Mouse (Mus musculus) heart, embryonic 15.5 days (tissue): ENCODE results near the gene Lig1. TPM values are rescaled to one million over a fixed set of nuclear protein-coding genes. Genes with fewer than 3 reads are reported as not detected.

Source experiments
- ATAC-seq: fragments of 200-750 bp; cut with Nextera tagmentation; replicated peaks from 2 replicates; pipeline ENCODE4 v1.8.0; 2017; ENCODE audit warnings: low read depth, moderate TSS enrichment; ENCODE audit not compliant: insufficient number of reproducible peaks, insufficient read depth, low FRiP score
- H3K27ac ChIP-seq: fragments of 300-500 bp; sonication (generic); 2 replicates; pipeline ENCODE4 v1.5.1; 2015; ENCODE audit warnings: mild to moderate bottlenecking, inconsistent platforms
- H3K27me3 ChIP-seq: fragments of 300-500 bp; sonication (generic); 2 replicates; pipeline ENCODE4 v1.6.1; 2015; ENCODE audit warnings: inconsistent platforms
- H3K36me3 ChIP-seq: fragments of 300-500 bp; sonication (generic); 2 replicates; pipeline ENCODE4 v1.6.1; 2015; ENCODE audit warnings: mild to moderate bottlenecking, inconsistent platforms
- H3K4me1 ChIP-seq: fragments of 300-500 bp; sonication (generic); replicated peaks from 2 replicates; pipeline ENCODE4 v1.6.1; 2015; ENCODE audit warnings: inconsistent platforms
- H3K4me2 ChIP-seq: fragments of 300-500 bp; sonication (generic); 2 replicates; pipeline ENCODE4 v1.6.1; 2015; ENCODE audit warnings: inconsistent platforms, mild to moderate bottlenecking, moderate library complexity
- H3K4me3 ChIP-seq: fragments of 300-500 bp; sonication (generic); 2 replicates; pipeline ENCODE4 v1.5.1; 2015; ENCODE audit warnings: mild to moderate bottlenecking, inconsistent platforms
- H3K9ac ChIP-seq: fragments of 300-500 bp; sonication (generic); 2 replicates; pipeline ENCODE4 v1.6.1; 2015; ENCODE audit warnings: mild to moderate bottlenecking, inconsistent platforms
- H3K9me3 ChIP-seq: fragments of 300-500 bp; sonication (generic); replicated peaks from 2 replicates; pipeline ENCODE4 v1.6.1; 2016; ENCODE audit warnings: inconsistent platforms
- WGBS: fragments of 180-500 bp; shearing (Covaris S2); methylation state at CpG from one replicate; pipeline ENCODE4 v1.1.7; 2015; ENCODE audit warnings: mixed read lengths; 5-methylcytosine and 5-hydroxymethylcytosine counted together
- polyA plus RNA-seq: library from polyadenylated mRNA; unstranded; fragments of >200 nt; fragmentation: Nextera tagmentation; extraction: Ambion mirVana; gene quantifications from 2 replicates; pipeline ENCODE4 v1.2.1, GENCODE M21; 2015

Lig1 gene
- polyA plus RNA-seq, 1 experiment from 2014 or later: 47.8 TPM

- Histone ChIP-seq H3K4me1 (no peaks in the 10 kb centered on the region; the same call in 1 of the 2 replicates), H3K27ac (no peak overlapping the region), H3K9ac (no peak overlapping the region), H3K36me3 (peaks cover 58% of the 10 kb centered on the region), H3K4me3 (no peak overlapping the region), H3K9me3 (no peaks in the 10 kb centered on the region), H3K27me3 (no peaks in the 10 kb centered on the region), H3K4me2 (no peak overlapping the region)
- WGBS: 94% methylated on average over 4 of the region's 4 CpGs
- ATAC-seq: no peak
These were observed 34.3 kb downstream of the Lig1 start for GRCm38 (mm10) chr7:13311401-13311800.

- Histone ChIP-seq H3K4me2 (no peak overlapping the region), H3K9ac (no peak overlapping the region), H3K4me1 (no peaks in the 10 kb centered on the region; the same call in 1 of the 2 replicates), H3K36me3 (peaks cover 36% of the 10 kb centered on the region), H3K4me3 (no peak overlapping the region), H3K9me3 (no peaks in the 10 kb centered on the region), H3K27me3 (no peaks in the 10 kb centered on the region), H3K27ac (no peak overlapping the region)
- no peak for ATAC-seq
- WGBS: 53% methylated on average over 5 of the region's 5 CpGs
These were observed 37.1 kb downstream of the Lig1 start for GRCm38 (mm10) chr7:13314095-13314597.

DNA sequence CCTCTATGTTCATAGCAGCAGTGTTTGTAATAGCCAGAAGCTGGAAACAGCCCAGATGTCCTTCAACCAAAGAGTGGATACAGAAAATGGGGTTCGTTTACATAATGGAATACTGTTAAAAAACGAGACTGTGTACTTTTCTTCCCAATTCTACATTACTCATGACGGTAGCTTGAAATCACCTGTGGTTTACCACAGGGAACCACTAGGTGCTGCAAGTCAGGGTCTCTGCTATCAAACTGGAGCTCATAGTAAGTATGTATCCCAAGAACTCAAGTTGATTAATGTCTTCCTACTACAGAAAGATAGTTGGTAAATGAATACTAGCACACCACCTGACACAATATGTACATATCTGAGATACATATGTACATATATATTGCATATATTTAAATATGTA lies 44.3 kb downstream of the Lig1 start:
- Histone ChIP-seq H3K9ac (no peak overlapping the region), H3K27ac (no peak overlapping the region), H3K36me3 (no peaks in the 10 kb centered on the region; the same call in 1 of the 2 replicates), H3K27me3 (no peaks in the 10 kb centered on the region), H3K9me3 (no peaks in the 10 kb centered on the region), H3K4me3 (no peak overlapping the region), H3K4me2 (no peak overlapping the region), H3K4me1 (no peaks in the 10 kb centered on the region)
- no peak for ATAC-seq
- 80% methylated on average over 3 of the region's 3 CpGs for WGBS

GRCm38 (mm10) chr7:13324316-13324715 lies 47.2 kb downstream of the Lig1 start, which contains the start of gene Pla2g4c:
Gene Pla2g4c, plus strand, starts transcription at chr7:13324655.
- WGBS: 80% methylated on average over 2 of the region's 2 CpGs
- ATAC-seq: no peak
- H3K4me2 ChIP-seq: no peak within 1 kb of the TSS
- H3K4me1 ChIP-seq: no peaks in the 10 kb centered on the region
- H3K4me3 ChIP-seq: no peak within 1 kb of the TSS
- no peak within 1 kb of the TSS for H3K27ac ChIP-seq
- H3K27me3 ChIP-seq: no peaks in the 10 kb centered on the region
- no peak within 1 kb of the TSS for H3K9ac ChIP-seq
- H3K9me3 ChIP-seq: no peaks in the 10 kb centered on the region
- no peaks in the 10 kb centered on the region; the same call in 1 of the 2 replicates for H3K36me3 ChIP-seq

- no peak overlapping the region for H3K27ac ChIP-seq
- whole genome bisulfite sequencing: 96% methylated on average over 2 of the region's 2 CpGs
- no peak overlapping the region for H3K9ac ChIP-seq
- no peaks in the 10 kb centered on the region for H3K9me3 ChIP-seq
- H3K4me3 ChIP-seq: no peak overlapping the region
- ATAC-seq: no peak
- H3K4me1 ChIP-seq: no peaks in the 10 kb centered on the region
- no peaks in the 10 kb centered on the region; the same call in 1 of the 2 replicates for H3K36me3 ChIP-seq
- H3K27me3 ChIP-seq: no peaks in the 10 kb centered on the region
- H3K4me2 ChIP-seq: no peak overlapping the region
These were observed 53.5 kb downstream of the Lig1 start for GRCm38 (mm10) chr7:13330575-13330974.

- ATAC-seq: no peak
- peaks cover 31% of the 10 kb centered on the region; the same call in 1 of the 2 replicates for H3K36me3 ChIP-seq
These were observed 78.9 kb downstream of the Lig1 start for GRCm38 (mm10) chr7:13355943-13356342.

More at GRCm38 (mm10) chr7:13355943-13356342, 78.9 kb downstream of the Lig1 start:
- H3K4me1 ChIP-seq: no peaks in the 10 kb centered on the region
- no peak overlapping the region for H3K27ac ChIP-seq
- H3K4me3 ChIP-seq: no peak overlapping the region
- no peak overlapping the region for H3K4me2 ChIP-seq
- H3K27me3 ChIP-seq: no peaks in the 10 kb centered on the region
- no peak overlapping the region for H3K9ac ChIP-seq
- no peaks in the 10 kb centered on the region for H3K9me3 ChIP-seq

Other genes with a start within 250 kb of the Lig1 start
- gene Chmp2a, start 242.5 kb upstream of the Lig1 start, polyA plus RNA-seq: 129 and 133 TPM in 2 replicates
- 107 and 130 TPM in 2 replicates for gene Ube2m, start 239.0 kb upstream of the Lig1 start, polyA plus RNA-seq
- gene Mzf1, start 222.5 kb upstream of the Lig1 start, polyA plus RNA-seq: 1.5 and 2.1 TPM in 2 replicates
- gene Vmn1r85, start 182.1 kb upstream of the Lig1 start, polyA plus RNA-seq: not detected in 2 replicates
- gene Vmn1r86, start 157.4 kb upstream of the Lig1 start, polyA plus RNA-seq: not detected in 2 replicates
- not detected in 2 replicates for gene Vmn1r87, start 137.1 kb upstream of the Lig1 start, polyA plus RNA-seq
- not detected in 2 replicates for gene Vmn1r88, start 117.7 kb upstream of the Lig1 start, polyA plus RNA-seq
- gene Vmn1r89, start 64.3 kb upstream of the Lig1 start, polyA plus RNA-seq: not detected in 2 replicates
- 6.1 and 6.4 TPM in 2 replicates for gene Zswim9, start 1.4 kb downstream of the Lig1 start, polyA plus RNA-seq
- gene Pla2g4c, start 47.4 kb downstream of the Lig1 start, polyA plus RNA-seq: 0.30 and 0.39 TPM in 2 replicates
- gene Cabp5, start 120.8 kb downstream of the Lig1 start, polyA plus RNA-seq: not detected in 2 replicates
- gene Bsph1, start 173.6 kb downstream of the Lig1 start, polyA plus RNA-seq: not detected in 2 replicates